Mouse (Mus musculus): Measurements from ENCODE around the gene H2al2b. TPM values are rescaled to one million over a fixed set of nuclear protein-coding genes. Genes with fewer than 3 reads are reported as not detected.
"Not testable (repeated sequence)": the region's sequence is repeated elsewhere in the genome, so short reads cannot be mapped to it uniquely, and the experiment has no call there.

Gene H2al2b
- not detected in 2 replicates for polyA plus RNA-seq (2016; fragmentation: Nextera tagmentation; extraction: Ambion mirVana)

- not testable (repeated sequence) for H3K36me3 ChIP-seq; H3K27ac ChIP-seq; H3K27me3 ChIP-seq (replicated peaks); H3K9me3 ChIP-seq (replicated peaks); H3K4me1 ChIP-seq; ATAC-seq; H3K4me2 ChIP-seq; H3K4me3 ChIP-seq; H3K9ac ChIP-seq
- WGBS (ENCODE audit: insufficient replicate concordance) = no CpG with 5 or more reads among the region's 4 CpGs
Measured at GRCm38 (mm10) chrY:2720574-2720973, at the start of gene H2al2b. Gene H2al2b (minus strand): TSS chrY:2720674.

Other genes starting within 250 kb of the H2al2b start
- not detected in 2 replicates for gene H2al2c, start 121.6 kb downstream of the H2al2b start, polyA plus RNA-seq (2016; fragmentation: Nextera tagmentation; extraction: Ambion mirVana)
- not detected in 2 replicates for gene Sry, start 57.0 kb downstream of the H2al2b start, polyA plus RNA-seq (2016; fragmentation: Nextera tagmentation; extraction: Ambion mirVana)
- gene Gm4064, start 75.5 kb upstream of the H2al2b start, polyA plus RNA-seq (2016; fragmentation: Nextera tagmentation; extraction: Ambion mirVana) = not detected in 2 replicates
- gene Rbmy, start 110.0 kb upstream of the H2al2b start, polyA plus RNA-seq (2016; fragmentation: Nextera tagmentation; extraction: Ambion mirVana) = not detected in 2 replicates
- not detected in 2 replicates for gene Gm10256, start 110.0 kb upstream of the H2al2b start, polyA plus RNA-seq (2016; fragmentation: Nextera tagmentation; extraction: Ambion mirVana)
- gene Gm10352, start 180.3 kb upstream of the H2al2b start, polyA plus RNA-seq (2016; fragmentation: Nextera tagmentation; extraction: Ambion mirVana) = not detected in 2 replicates
- not detected in 2 replicates for gene Gm29289, start 211.9 kb upstream of the H2al2b start, polyA plus RNA-seq (2016; fragmentation: Nextera tagmentation; extraction: Ambion mirVana)

Measured in liver, embryonic 12.5 days (tissue).